Mouse (Mus musculus) lung, embryonic 16.5 days (tissue): Measurements from ENCODE around the gene Arfgap1. TPM values are rescaled to one million over a fixed set of nuclear protein-coding genes. Genes with fewer than 3 reads are reported as not detected.
A peak's percentile ranks its signal among the peaks of the same experiment; 100 is the strongest.

ENCODE experiments used
- ATAC-seq: fragments of 200-750 bp; cut with Nextera tagmentation; 2 replicates; pipeline ENCODE4 v1.8.0; 2017; ENCODE audit warnings: low read depth, mild to moderate bottlenecking, moderate library complexity
- H3K27ac ChIP-seq: fragments of 300-500 bp; sonication (generic); 2 replicates; pipeline ENCODE4 v1.5.1; 2014; ENCODE audit warnings: mild to moderate bottlenecking, control low read depth, low read length
- H3K27me3 ChIP-seq: fragments of 300-500 bp; sonication (generic); 2 replicates; pipeline ENCODE4 v1.6.1; 2014; ENCODE audit warnings: low read depth, low read length, mixed read lengths; ENCODE audit not compliant: control insufficient read depth, insufficient read depth
- H3K36me3 ChIP-seq: fragments of 300-500 bp; sonication (generic); 2 replicates; pipeline ENCODE4 v1.6.1; 2014; ENCODE audit warnings: low read length; ENCODE audit not compliant: control insufficient read depth, insufficient read depth
- H3K4me1 ChIP-seq: fragments of 300-500 bp; sonication (generic); replicated peaks from 2 replicates; pipeline ENCODE4 v1.6.1; 2014; ENCODE audit warnings: low read length, mixed read lengths; ENCODE audit not compliant: control insufficient read depth, insufficient read depth
- H3K4me2 ChIP-seq: fragments of 300-500 bp; sonication (generic); 2 replicates; pipeline ENCODE4 v1.6.1; 2014; ENCODE audit warnings: low read depth, low read length, control low read depth
- H3K4me3 ChIP-seq: fragments of 300-500 bp; sonication (generic); 2 replicates; pipeline ENCODE4 v1.5.1; 2014; ENCODE audit warnings: mild to moderate bottlenecking, low read length, control low read depth
- H3K9ac ChIP-seq: fragments of 300-500 bp; sonication (generic); 2 replicates; pipeline ENCODE4 v1.6.1; 2014; ENCODE audit warnings: low read length, control low read depth
- H3K9me3 ChIP-seq: fragments of 300-500 bp; sonication (generic); 2 replicates; pipeline ENCODE4 v1.6.1; 2016; ENCODE audit warnings: low read length; ENCODE audit not compliant: control insufficient read depth
- WGBS: fragments of 180-500 bp; shearing (Covaris S2); extraction: QIAGEN DNeasy Blood & Tissue Kit; methylation state at CpG from one replicate; pipeline ENCODE4 v1.1.7; 2014; 5-methylcytosine and 5-hydroxymethylcytosine counted together
- polyA plus RNA-seq: library from polyadenylated mRNA; unstranded; fragments of >200 nt; fragmentation: Nextera tagmentation; extraction: Ambion mirVana; gene quantifications from 2 replicates; pipeline ENCODE4 v1.2.1, GENCODE M21; 2015

Arfgap1 gene
- polyA plus RNA-seq, 1 experiment from 2014 or later: 96.2 TPM

DNA sequence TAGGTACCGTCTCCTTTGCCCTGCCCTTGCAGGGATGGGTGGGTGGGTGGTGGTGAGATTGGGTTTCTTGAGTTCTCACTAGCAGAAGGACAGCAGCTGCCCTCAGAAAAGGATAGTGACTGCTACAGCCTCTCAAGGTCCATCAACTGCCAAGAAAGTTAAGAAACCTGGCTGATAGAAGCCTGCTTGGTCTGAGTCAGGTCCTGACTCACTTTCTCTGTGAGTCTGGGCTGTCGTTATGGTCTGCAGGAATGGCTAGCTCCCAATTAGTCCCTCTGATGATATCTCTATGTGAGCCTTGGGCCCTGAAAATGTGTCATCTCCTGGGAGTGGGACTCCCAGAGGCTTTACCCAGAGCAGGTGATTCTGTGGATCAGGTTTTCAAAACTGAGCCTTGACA, 27.3 kb downstream of the Arfgap1 start:
- WGBS: 69% methylated on average over 2 of the region's 2 CpGs
- Histone ChIP-seq H3K9ac (no peak overlapping the region), H3K27me3 (no peaks in the 10 kb centered on the region), H3K27ac (no peak overlapping the region), H3K4me1 (no peaks in the 10 kb centered on the region), H3K9me3 (no peaks in the 10 kb centered on the region), H3K4me3 (no peak overlapping the region), H3K36me3 (no peaks in the 10 kb centered on the region), H3K4me2 (no peak overlapping the region)
- ATAC-seq: no peak

DNA sequence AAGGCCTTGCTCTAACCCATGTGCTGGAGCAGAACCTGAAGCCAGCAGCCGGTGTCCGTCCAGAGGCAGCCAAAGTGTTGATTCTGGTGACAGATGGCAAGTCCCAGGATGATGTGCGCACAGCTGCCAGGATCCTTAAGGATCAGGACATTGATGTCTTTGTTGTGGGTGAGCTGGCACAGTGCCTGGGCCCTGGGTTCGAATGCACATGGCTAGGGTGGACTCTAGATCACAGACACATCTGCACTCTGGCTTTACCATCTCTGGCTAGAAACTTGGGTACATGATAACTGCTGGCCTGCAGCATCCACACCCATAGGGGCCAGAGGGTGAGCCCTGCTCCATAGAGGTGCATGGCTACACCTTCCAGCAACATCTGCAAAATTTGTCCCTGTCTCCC, 28.4 kb downstream of the Arfgap1 start:
- H3K4me3 ChIP-seq: no peak overlapping the region
- no peaks in the 10 kb centered on the region for H3K27me3 ChIP-seq
- no peak overlapping the region for H3K27ac ChIP-seq
- H3K9ac ChIP-seq: no peak overlapping the region
- H3K4me2 ChIP-seq: no peak overlapping the region
- H3K36me3 ChIP-seq: no peaks in the 10 kb centered on the region
- H3K4me1 ChIP-seq: no peaks in the 10 kb centered on the region
- no peaks in the 10 kb centered on the region for H3K9me3 ChIP-seq
- no peak for ATAC-seq
- WGBS: 61% methylated on average over 4 of the region's 4 CpGs

DNA sequence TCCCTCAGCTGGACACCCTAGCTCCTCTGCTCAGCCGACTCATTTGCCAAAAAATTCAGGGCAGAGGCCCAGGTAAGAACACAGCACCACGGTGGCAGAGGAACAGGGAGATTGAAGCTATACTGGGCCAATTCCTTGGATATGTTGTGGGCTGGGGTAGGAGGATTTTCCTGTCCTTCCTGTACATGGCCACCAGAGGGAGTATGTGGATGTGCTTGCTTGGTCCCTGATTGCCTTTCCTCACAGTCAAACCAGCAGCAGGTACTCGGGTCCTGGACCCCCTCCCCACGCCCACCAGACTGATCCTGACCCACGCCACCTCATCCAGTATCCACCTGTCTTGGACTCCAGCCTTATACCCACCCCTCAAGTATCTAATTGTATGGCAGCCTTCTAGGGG, 29.4 kb downstream of the Arfgap1 start:
- Histone ChIP-seq H3K4me3 (no peak overlapping the region), H3K27me3 (no peaks in the 10 kb centered on the region)

DNA sequence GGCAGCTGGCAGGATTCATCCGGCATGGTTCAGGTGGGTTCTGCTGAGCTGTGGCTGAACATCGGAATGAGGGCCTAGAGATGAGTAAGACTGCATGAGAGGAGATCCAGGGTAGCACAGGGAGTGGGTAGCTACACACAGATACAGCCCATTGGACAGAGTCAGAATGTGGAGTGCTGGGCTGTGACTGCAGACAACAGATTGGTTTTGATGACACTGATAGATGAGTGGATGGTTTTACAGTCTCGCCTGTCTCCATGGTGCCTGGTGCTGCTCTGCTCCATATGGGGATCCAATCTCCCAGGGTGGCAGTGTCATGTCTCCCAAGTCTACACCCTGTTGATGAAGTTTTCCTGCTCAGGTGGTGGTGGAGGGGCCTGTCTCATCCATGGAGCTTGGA, 29.9 kb downstream of the Arfgap1 start:
- ATAC-seq: 0 out of 2 replicates have a peak, but pooled peaks have one; percentile 1
- 62% methylated on average over 3 of the region's 3 CpGs for WGBS

More for the DNA sequence above, 29.4 kb downstream of the Arfgap1 start:
- no peaks in the 10 kb centered on the region for H3K9me3 ChIP-seq
- no peaks in the 10 kb centered on the region for H3K4me1 ChIP-seq
- no peak overlapping the region for H3K4me2 ChIP-seq
- ATAC-seq: peak; percentile 61
- WGBS: 4% methylated on average over 5 of the region's 5 CpGs
- no peak overlapping the region for H3K27ac ChIP-seq
- no peaks in the 10 kb centered on the region for H3K36me3 ChIP-seq
- H3K9ac ChIP-seq: no peak overlapping the region

GRCm38 (mm10) chr2:181007054-181007453, 40.0 kb downstream of the Arfgap1 start:
- no peak for ATAC-seq
- Histone ChIP-seq H3K4me3 (no peak overlapping the region), H3K9ac (no peak overlapping the region)

More for the DNA sequence above, 29.9 kb downstream of the Arfgap1 start:
- Histone ChIP-seq H3K27me3 (no peaks in the 10 kb centered on the region), H3K4me2 (no peak overlapping the region), H3K4me1 (no peaks in the 10 kb centered on the region), H3K27ac (no peak overlapping the region), H3K9me3 (no peaks in the 10 kb centered on the region), H3K9ac (no peak overlapping the region), H3K4me3 (no peak overlapping the region), H3K36me3 (no peaks in the 10 kb centered on the region)

GRCm38 (mm10) chr2:181008339-181008738, 41.3 kb downstream of the Arfgap1 start:
- H3K4me1 ChIP-seq: no peaks in the 10 kb centered on the region
- H3K9ac ChIP-seq: no peak overlapping the region
- no peak for ATAC-seq
- no peak overlapping the region for H3K27ac ChIP-seq
- no peak overlapping the region for H3K4me2 ChIP-seq
- H3K4me3 ChIP-seq: no peak overlapping the region
- no peaks in the 10 kb centered on the region for H3K36me3 ChIP-seq
- no peaks in the 10 kb centered on the region for H3K9me3 ChIP-seq
- no peaks in the 10 kb centered on the region for H3K27me3 ChIP-seq
- 82% methylated on average over 5 of the region's 5 CpGs for WGBS

More at GRCm38 (mm10) chr2:181007054-181007453, 40.0 kb downstream of the Arfgap1 start:
- H3K27me3 ChIP-seq: no peaks in the 10 kb centered on the region
- no peaks in the 10 kb centered on the region for H3K9me3 ChIP-seq
- H3K4me1 ChIP-seq: no peaks in the 10 kb centered on the region
- no peaks in the 10 kb centered on the region for H3K36me3 ChIP-seq
- H3K27ac ChIP-seq: no peak overlapping the region
- WGBS: 55% methylated on average over 4 of the region's 4 CpGs
- no peak overlapping the region for H3K4me2 ChIP-seq

GRCm38 (mm10) chr2:181031406-181031934, 64.4 kb downstream of the Arfgap1 start:
- Histone ChIP-seq H3K4me3 (no peak overlapping the region), H3K27me3 (no peaks in the 10 kb centered on the region)
- WGBS: 76% methylated on average over 11 of the region's 11 CpGs

More at GRCm38 (mm10) chr2:181031406-181031934, 64.4 kb downstream of the Arfgap1 start:
- no peaks in the 10 kb centered on the region for H3K9me3 ChIP-seq
- H3K36me3 ChIP-seq: no peaks in the 10 kb centered on the region
- ATAC-seq: no peak
- H3K4me1 ChIP-seq: no peaks in the 10 kb centered on the region
- H3K27ac ChIP-seq: no peak overlapping the region
- no peak overlapping the region for H3K4me2 ChIP-seq
- H3K9ac ChIP-seq: no peak overlapping the region

Other genes starting within 250 kb of the Arfgap1 start
- 1.5 and 2.1 TPM in 2 replicates for gene Slc17a9, start 242.0 kb upstream of the Arfgap1 start, polyA plus RNA-seq
- gene Bhlhe23, start 190.3 kb upstream of the Arfgap1 start, polyA plus RNA-seq: not detected in 2 replicates
- gene Ythdf1, start 46.3 kb upstream of the Arfgap1 start, polyA plus RNA-seq: 13.4 and 14.9 TPM in 2 replicates
- 0.14 TPM in 1 of 2 replicates, not detected in the other for gene Birc7, start 38.2 kb upstream of the Arfgap1 start, polyA plus RNA-seq
- gene Nkain4, start 12.5 kb upstream of the Arfgap1 start, polyA plus RNA-seq: 98.4 and 106 TPM in 2 replicates
- 0.09 and 0.30 TPM in 2 replicates for gene Col20a1, start 19.3 kb downstream of the Arfgap1 start, polyA plus RNA-seq
- gene Chrna4, start 76.3 kb downstream of the Arfgap1 start, polyA plus RNA-seq: 0.45 and 0.46 TPM in 2 replicates
- gene Kcnq2, start 168.1 kb downstream of the Arfgap1 start, polyA plus RNA-seq: 0.10 and 0.29 TPM in 2 replicates
- 0.16 and 0.20 TPM in 2 replicates for gene Eef1a2, start 189.8 kb downstream of the Arfgap1 start, polyA plus RNA-seq
- 292 and 303 TPM in 2 replicates for gene Ppdpf, start 220.0 kb downstream of the Arfgap1 start, polyA plus RNA-seq
- gene Ptk6, start 235.6 kb downstream of the Arfgap1 start, polyA plus RNA-seq: 0.04 and 0.05 TPM in 2 replicates
- 0.34 and 0.58 TPM in 2 replicates for gene Srms, start 246.0 kb downstream of the Arfgap1 start, polyA plus RNA-seq